8 mouse cellular contexts compared by ENCODE assay signal in genomic region chr8:120375170-120375569, GRCm38 (mm10).
DNase-seq lines count a peak whose midpoint lies in the region; ATAC-seq and TF ChIP-seq lines count a peak whose summit lies in the region.

No protein-coding gene starts in this region.

- no peak for ATAC-seq in midbrain, embryonic 16.5 days
- ATAC-seq in kidney, postnatal 0 days (replicated peaks; ENCODE audit: low FRiP score, low read depth): peak; percentile 55
- peak; percentile 58; the same call in 1 of the 2 replicates for ATAC-seq in midbrain, embryonic 14.5 days (ENCODE audit: low FRiP score, low TSS enrichment)

- H3K4me1 ChIP-seq in midbrain, embryonic 10.5 days: peaks cover 98% of the 10 kb centered on the region
- H3K4me1 ChIP-seq in midbrain, embryonic 16.5 days (ENCODE audit: control insufficient read depth, insufficient read depth, low read length): peaks cover 18% of the 10 kb centered on the region
- H3K4me1 ChIP-seq in embryonic facial prominence, embryonic 10.5 days: peaks cover 96% of the 10 kb centered on the region
- H3K4me1 ChIP-seq in kidney, postnatal 0 days (replicated peaks; ENCODE audit: insufficient read depth, low read length): peaks cover 44% of the 10 kb centered on the region
- peaks cover 48% of the 10 kb centered on the region for H3K4me1 ChIP-seq in midbrain, embryonic 14.5 days (ENCODE audit: control insufficient read depth, insufficient read depth, low read length)

- no peak overlapping the region for H3K9ac ChIP-seq in midbrain, embryonic 16.5 days (ENCODE audit: low read depth, low read length)
- H3K9ac ChIP-seq in kidney, postnatal 0 days (ENCODE audit: low read depth, low read length): no peak overlapping the region
- H3K9ac ChIP-seq in midbrain, embryonic 14.5 days (replicated peaks; ENCODE audit: low read length): no peak overlapping the region

- H3K9me3 ChIP-seq in midbrain, embryonic 10.5 days (replicated peaks): no peaks in the 10 kb centered on the region
- no peaks in the 10 kb centered on the region for H3K9me3 ChIP-seq in midbrain, embryonic 16.5 days (replicated peaks; ENCODE audit: control insufficient read depth, low read length, poor library complexity, severe bottlenecking)
- H3K9me3 ChIP-seq in embryonic facial prominence, embryonic 10.5 days: no peaks in the 10 kb centered on the region
- no peaks in the 10 kb centered on the region for H3K9me3 ChIP-seq in kidney, postnatal 0 days (replicated peaks; ENCODE audit: low read length)
- H3K9me3 ChIP-seq in midbrain, embryonic 14.5 days (ENCODE audit: control insufficient read depth, low read length): no peaks in the 10 kb centered on the region

- H3K4me2 ChIP-seq in midbrain, embryonic 16.5 days (ENCODE audit: low read length): no peak overlapping the region
- 0 out of 2 replicates have a peak overlapping the region, but pooled peaks have one; percentile 8 for H3K4me2 ChIP-seq in kidney, postnatal 0 days (ENCODE audit: low read length)
- H3K4me2 ChIP-seq in midbrain, embryonic 14.5 days (ENCODE audit: low read length): no peak overlapping the region

- WGBS in midbrain, embryonic 10.5 days: 40% methylated on average over 5 of the region's 5 CpGs
- WGBS in midbrain, embryonic 16.5 days: 38% methylated on average over 5 of the region's 5 CpGs
- 39% methylated on average over 5 of the region's 5 CpGs for WGBS in embryonic facial prominence, embryonic 10.5 days
- 38% methylated on average over 5 of the region's 5 CpGs for WGBS in kidney, postnatal 0 days
- 28% methylated on average over 5 of the region's 5 CpGs for WGBS in midbrain, embryonic 14.5 days

- peak overlapping the region; percentile 81 for H3K27ac ChIP-seq in midbrain, embryonic 10.5 days (replicated peaks)
- H3K27ac ChIP-seq in midbrain, embryonic 16.5 days (ENCODE audit: low read length): no peak overlapping the region
- 0 out of 2 replicates have a peak overlapping the region, but pooled peaks have one; percentile 0 for H3K27ac ChIP-seq in embryonic facial prominence, embryonic 10.5 days (replicated peaks)
- H3K27ac ChIP-seq in kidney, postnatal 0 days: peak overlapping the region; percentile 70; the same call in 1 of the 2 replicates
- H3K27ac ChIP-seq in midbrain, embryonic 14.5 days (replicated peaks; ENCODE audit: low read depth, low read length): peak overlapping the region; percentile 46; the same call in 1 of the 2 replicates

- H3K36me3 ChIP-seq in midbrain, embryonic 10.5 days: no peaks in the 10 kb centered on the region
- no peaks in the 10 kb centered on the region for H3K36me3 ChIP-seq in midbrain, embryonic 16.5 days (ENCODE audit: control insufficient read depth, insufficient read depth, low read length)
- H3K36me3 ChIP-seq in embryonic facial prominence, embryonic 10.5 days (replicated peaks): no peaks in the 10 kb centered on the region
- no peaks in the 10 kb centered on the region for H3K36me3 ChIP-seq in kidney, postnatal 0 days (ENCODE audit: insufficient read depth, low read length)
- H3K36me3 ChIP-seq in midbrain, embryonic 14.5 days (ENCODE audit: control insufficient read depth, insufficient read depth, low read length): no peaks in the 10 kb centered on the region

- H3K4me3 ChIP-seq in midbrain, embryonic 10.5 days: no peak overlapping the region
- no peak overlapping the region for H3K4me3 ChIP-seq in midbrain, embryonic 16.5 days (ENCODE audit: low read depth, low read length)
- H3K4me3 ChIP-seq in embryonic facial prominence, embryonic 10.5 days: no peak overlapping the region
- no peak overlapping the region for H3K4me3 ChIP-seq in kidney, postnatal 0 days (replicated peaks; ENCODE audit: low read depth, low read length)
- H3K4me3 ChIP-seq in midbrain, embryonic 14.5 days (replicated peaks; ENCODE audit: low read depth, low read length): no peak overlapping the region

- no peak for DNase-seq in midbrain, embryonic 10.5 days (ENCODE audit: low spot score)
- DNase-seq in embryonic facial prominence, embryonic 10.5 days (ENCODE audit: low spot score): peak; percentile 42
- peak; percentile 95 for DNase-seq in kidney, postnatal 0 days (ENCODE audit: low spot score)
- peak; percentile 69 for DNase-seq in midbrain, embryonic 14.5 days
- DNase-seq in thymus, postnatal 14 days: no peak
- DNase-seq in left cerebral cortex, postnatal 10 days (ENCODE audit: extremely low spot score in 1 of 2, low spot score in 2 of 2): no peak
- no peak for DNase-seq in natural killer cell, adult 2 months (ENCODE audit: low spot score in 2 of 2)

- no peak for TF ChIP-seq CTCF in kidney, postnatal 0 days (IDR thresholded peaks at IDR 0.05; ENCODE audit: low read depth)

- peaks cover 56% of the 10 kb centered on the region for H3K27me3 ChIP-seq in midbrain, embryonic 10.5 days (ENCODE audit: low read depth, poor library complexity, severe bottlenecking)
- H3K27me3 ChIP-seq in midbrain, embryonic 16.5 days (ENCODE audit: control insufficient read depth, insufficient read depth, low read depth, low read length): no peaks in the 10 kb centered on the region
- H3K27me3 ChIP-seq in embryonic facial prominence, embryonic 10.5 days (replicated peaks; ENCODE audit: low read depth, poor library complexity, severe bottlenecking): peaks cover 24% of the 10 kb centered on the region
- H3K27me3 ChIP-seq in kidney, postnatal 0 days (ENCODE audit: insufficient read depth, low read length): no peaks in the 10 kb centered on the region
- H3K27me3 ChIP-seq in midbrain, embryonic 14.5 days (ENCODE audit: control insufficient read depth, insufficient read depth, low read length): no peaks in the 10 kb centered on the region

- intact Hi-C loops in left cerebral cortex, postnatal 10 days (cut with DNase I): no loop called here

Comparison
In these comparisons a context has a peak if more than half of its experiments do, and no peak if none do; other contexts are left out.
1. DNase-seq: peak in embryonic facial prominence, embryonic 10.5 days (single experiment), kidney, postnatal 0 days (single experiment) and midbrain, embryonic 14.5 days (single experiment); none in midbrain, embryonic 10.5 days (single experiment), thymus, postnatal 14 days (single experiment), left cerebral cortex, postnatal 10 days (0 of 2) and natural killer cell, adult 2 months (0 of 2).